Mouse (Mus musculus) forebrain, embryonic 12.5 days (tissue): ENCODE measurements around the gene Mndal. TPM values are rescaled to one million over a fixed set of nuclear protein-coding genes. Genes with fewer than 3 reads are reported as not detected.
"Not testable (repeated sequence)": the region's sequence is repeated elsewhere in the genome, so short reads cannot be mapped to it uniquely, and the experiment has no call there.

Experiments used
- ATAC-seq: fragments of 200-750 bp; cut with Nextera tagmentation; 2 replicates; pipeline ENCODE4 v1.8.0; 2017; ENCODE audit warnings: moderate TSS enrichment; ENCODE audit not compliant: low FRiP score
- H3K27ac ChIP-seq: fragments of 300-500 bp; sonication (generic); 2 replicates; pipeline ENCODE4 v1.5.1; 2016; ENCODE audit warnings: mild to moderate bottlenecking
- H3K27me3 ChIP-seq: fragments of 300-500 bp; sonication (generic); 2 replicates; pipeline ENCODE4 v1.6.1; 2016; ENCODE audit warnings: mild to moderate bottlenecking
- H3K36me3 ChIP-seq: fragments of 300-500 bp; sonication (generic); replicated peaks from 2 replicates; pipeline ENCODE4 v1.6.1; 2016; ENCODE audit warnings: mild to moderate bottlenecking
- H3K4me1 ChIP-seq: fragments of 300-500 bp; sonication (generic); 2 replicates; pipeline ENCODE4 v1.6.1; 2016
- H3K4me2 ChIP-seq: fragments of 300-500 bp; sonication (generic); 2 replicates; pipeline ENCODE4 v1.6.1; 2016; ENCODE audit warnings: mild to moderate bottlenecking, moderate library complexity
- H3K4me3 ChIP-seq: fragments of 300-500 bp; sonication (generic); replicated peaks from 2 replicates; pipeline ENCODE4 v1.5.1; 2016; ENCODE audit warnings: mild to moderate bottlenecking
- H3K9ac ChIP-seq: fragments of 300-500 bp; sonication (generic); 2 replicates; pipeline ENCODE4 v1.6.1; 2016; ENCODE audit warnings: mild to moderate bottlenecking
- H3K9me3 ChIP-seq: fragments of 300-500 bp; sonication (generic); 2 replicates; pipeline ENCODE4 v1.6.1; 2016
- WGBS: fragments of 180-500 bp; shearing (Covaris S2); methylation state at CpG from one replicate; pipeline ENCODE4 v1.1.7; 2016; 5-methylcytosine and 5-hydroxymethylcytosine counted together
- polyA plus RNA-seq: library from polyadenylated mRNA; unstranded; fragments of >200 nt; fragmentation: Nextera tagmentation; extraction: Ambion mirVana; gene quantifications from 2 replicates; pipeline ENCODE4 v1.2.1, GENCODE M21; 2016

Mndal gene
- polyA plus RNA-seq, 1 experiment from 2014 or later: 0.36 TPM

- not testable (repeated sequence) for H3K4me3 ChIP-seq, H3K9me3 ChIP-seq, H3K4me2 ChIP-seq, H3K4me1 ChIP-seq, H3K36me3 ChIP-seq, H3K27me3 ChIP-seq, H3K27ac ChIP-seq, H3K9ac ChIP-seq, ATAC-seq
- 89% methylated on average over 2 of the region's 2 CpGs for WGBS
Measured at GRCm38 (mm10) chr1:173801791-173802190, 140.5 kb downstream of the Mndal start.

Other genes starting within 250 kb of the Mndal start
- 0.18 and 0.33 TPM in 2 replicates for gene Ifi207, start 200.7 kb downstream of the Mndal start, polyA plus RNA-seq
- 0.36 and 0.72 TPM in 2 replicates for gene Ifi204, start 175.5 kb downstream of the Mndal start, polyA plus RNA-seq
- 0.13 and 0.18 TPM in 2 replicates for gene Ifi211, start 29.4 kb downstream of the Mndal start, polyA plus RNA-seq
- 0.17 and 0.21 TPM in 2 replicates for gene Ifi203, start 181 bp upstream of the Mndal start, polyA plus RNA-seq
- not detected in 2 replicates for gene Ifi202b, start 40.3 kb upstream of the Mndal start, polyA plus RNA-seq
- gene Ifi205, start 89.3 kb upstream of the Mndal start, polyA plus RNA-seq: not detected in 2 replicates
- 0.08 TPM in 1 of 2 replicates, not detected in the other for gene Olfr433, start 98.2 kb upstream of the Mndal start, polyA plus RNA-seq
- not detected in 2 replicates for gene Olfr432, start 106.7 kb upstream of the Mndal start, polyA plus RNA-seq
- gene Olfr430, start 124.1 kb upstream of the Mndal start, polyA plus RNA-seq: 0.21 TPM in 1 of 2 replicates, not detected in the other
- not detected in 2 replicates for gene Olfr429, start 141.8 kb upstream of the Mndal start, polyA plus RNA-seq
- gene Olfr427, start 154.4 kb upstream of the Mndal start, polyA plus RNA-seq: not detected in 2 replicates
- gene Olfr231, start 178.7 kb upstream of the Mndal start, polyA plus RNA-seq: 0.95 and 0.99 TPM in 2 replicates
- 0.12 TPM in 1 of 2 replicates, not detected in the other for gene Olfr424, start 189.0 kb upstream of the Mndal start, polyA plus RNA-seq
- not detected in 2 replicates for gene Olfr420, start 213.1 kb upstream of the Mndal start, polyA plus RNA-seq
- 0.88 and 1.1 TPM in 2 replicates for gene Spta1, start 230.3 kb upstream of the Mndal start, polyA plus RNA-seq